Mouse (Mus musculus): ENCODE measurements around the gene Gm266. TPM values are rescaled to one million over a fixed set of nuclear protein-coding genes. Genes with fewer than 3 reads are reported as not detected.

Gm266 gene
- polyA plus RNA-seq, 1 experiment from 2014 or later: 0.52 TPM

DNA sequence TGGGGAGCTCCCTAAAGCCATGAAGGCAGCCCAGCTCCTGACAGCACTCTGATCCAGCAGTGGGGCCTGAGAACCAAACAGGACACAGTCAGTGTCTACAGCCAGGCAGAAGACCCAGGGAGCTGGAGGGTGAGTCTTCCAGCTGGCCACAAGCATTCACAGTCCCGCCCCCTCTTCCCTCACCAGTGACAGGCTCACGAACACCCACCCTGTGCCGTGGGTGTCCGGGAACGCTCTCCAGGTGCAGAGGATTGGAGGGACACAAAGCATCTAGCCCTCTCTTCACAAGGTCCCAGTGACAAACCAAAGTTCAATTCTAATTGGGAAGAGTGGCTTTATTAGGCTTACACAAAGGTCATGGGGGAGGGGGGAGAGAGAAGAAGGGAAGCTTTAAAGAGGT, 34.2 kb upstream of the Gm266 start:
- H3K4me3 ChIP-seq (ENCODE audit: low read depth, low read length): no peak overlapping the region
- no peaks in the 10 kb centered on the region for H3K36me3 ChIP-seq (ENCODE audit: control insufficient read depth, insufficient read depth)
- WGBS (ENCODE audit: insufficient replicate concordance): 84% methylated on average over 5 of the region's 5 CpGs
- no peak overlapping the region for H3K9ac ChIP-seq (ENCODE audit: low read depth, low read length)
- ATAC-seq (ENCODE audit: low read depth): no peak
- H3K27ac ChIP-seq (ENCODE audit: low read length): peak overlapping the region; percentile 97; the same call in 1 of the 2 replicates
- no peaks in the 10 kb centered on the region; the same call in 1 of the 2 replicates for H3K9me3 ChIP-seq (replicated peaks; ENCODE audit: control insufficient read depth, low read length)
- no peaks in the 10 kb centered on the region; the same call in 1 of the 2 replicates for H3K27me3 ChIP-seq (ENCODE audit: control insufficient read depth, insufficient read depth, low read depth, low read length)
- peaks cover 47% of the 10 kb centered on the region for H3K4me1 ChIP-seq (ENCODE audit: control insufficient read depth, low read depth, low read length)
- H3K4me2 ChIP-seq (ENCODE audit: low read depth, low read length): no peak overlapping the region

DNA sequence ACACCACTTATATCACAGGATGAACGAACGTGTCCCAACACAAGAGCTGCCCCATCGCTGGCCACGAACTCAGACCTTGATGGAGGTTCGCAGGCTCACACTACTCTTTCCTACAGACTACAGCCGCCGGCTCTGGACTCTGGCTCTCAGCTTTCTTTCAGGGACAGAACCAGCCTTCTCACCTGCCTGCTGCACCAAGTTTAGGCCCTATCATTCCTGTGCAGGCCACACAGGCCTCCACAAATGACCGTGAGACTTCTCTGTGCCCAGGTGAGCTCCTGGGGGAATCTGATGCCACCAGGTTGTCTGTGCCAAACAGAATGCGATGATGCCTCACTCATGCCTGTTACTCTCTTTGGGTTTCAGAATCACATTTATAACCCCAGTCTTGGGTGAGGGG, 32.8 kb upstream of the Gm266 start:
- H3K9ac ChIP-seq (ENCODE audit: low read depth, low read length): peak overlapping the region; percentile 67
- WGBS (ENCODE audit: insufficient replicate concordance): 56% methylated on average over 9 of the region's 9 CpGs
- H3K4me2 ChIP-seq (ENCODE audit: low read depth, low read length): peak overlapping the region; percentile 48
- peak; percentile 57 for ATAC-seq (ENCODE audit: low read depth)
- no peaks in the 10 kb centered on the region; the same call in 1 of the 2 replicates for H3K9me3 ChIP-seq (replicated peaks; ENCODE audit: control insufficient read depth, low read length)
- no peaks in the 10 kb centered on the region for H3K27me3 ChIP-seq (ENCODE audit: control insufficient read depth, insufficient read depth, low read depth, low read length)
- peak overlapping the region; percentile 97 for H3K27ac ChIP-seq (ENCODE audit: low read length)
- H3K4me1 ChIP-seq (ENCODE audit: control insufficient read depth, low read depth, low read length): peaks cover 52% of the 10 kb centered on the region
- no peaks in the 10 kb centered on the region for H3K36me3 ChIP-seq (ENCODE audit: control insufficient read depth, insufficient read depth)
- H3K4me3 ChIP-seq (ENCODE audit: low read depth, low read length): peak overlapping the region; percentile 37

DNA sequence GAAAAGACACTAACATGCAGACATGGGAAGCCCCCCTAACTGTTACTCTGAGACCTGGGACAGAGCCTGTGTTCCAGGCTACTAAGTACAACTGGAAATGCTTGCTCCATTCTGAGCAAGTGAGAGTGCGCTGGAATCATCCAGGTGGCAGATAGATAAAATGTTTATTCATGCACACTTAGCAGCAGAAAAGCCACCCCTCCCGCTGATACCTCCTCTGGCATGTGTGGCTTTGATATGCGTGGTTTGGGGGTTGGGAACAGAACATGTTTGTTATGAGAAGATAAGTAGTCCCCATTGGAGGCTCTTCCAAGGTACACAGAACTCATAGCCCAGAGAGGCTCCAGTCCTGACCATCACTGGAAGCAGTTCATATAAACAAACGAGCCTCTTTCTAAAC, 32.3 kb upstream of the Gm266 start:
- WGBS (ENCODE audit: insufficient replicate concordance): 20% methylated on average over 4 of the region's 4 CpGs
- Histone ChIP-seq H3K4me1 (ENCODE audit: control insufficient read depth, low read depth, low read length) (peaks cover 52% of the 10 kb centered on the region), H3K36me3 (ENCODE audit: control insufficient read depth, insufficient read depth) (no peaks in the 10 kb centered on the region), H3K4me3 (ENCODE audit: low read depth, low read length) (peak overlapping the region; percentile 37), H3K9ac (ENCODE audit: low read depth, low read length) (peak overlapping the region; percentile 67), H3K27ac (ENCODE audit: low read length) (peak overlapping the region; percentile 97), H3K9me3 (replicated peaks; ENCODE audit: control insufficient read depth, low read length) (no peaks in the 10 kb centered on the region; the same call in 1 of the 2 replicates), H3K27me3 (ENCODE audit: control insufficient read depth, insufficient read depth, low read depth, low read length) (no peaks in the 10 kb centered on the region), H3K4me2 (ENCODE audit: low read depth, low read length) (peak overlapping the region; percentile 61)
- peak; percentile 91 for ATAC-seq (ENCODE audit: low read depth)

- Histone ChIP-seq H3K27me3 (ENCODE audit: control insufficient read depth, insufficient read depth, low read depth, low read length) (no peaks in the 10 kb centered on the region), H3K9ac (ENCODE audit: low read depth, low read length) (peak overlapping the region; percentile 55), H3K4me1 (ENCODE audit: control insufficient read depth, low read depth, low read length) (peaks cover 52% of the 10 kb centered on the region), H3K27ac (ENCODE audit: low read length) (peak overlapping the region; percentile 97), H3K4me2 (ENCODE audit: low read depth, low read length) (peak overlapping the region; percentile 61), H3K36me3 (ENCODE audit: control insufficient read depth, insufficient read depth) (no peaks in the 10 kb centered on the region), H3K4me3 (ENCODE audit: low read depth, low read length) (no peak overlapping the region), H3K9me3 (replicated peaks; ENCODE audit: control insufficient read depth, low read length) (no peaks in the 10 kb centered on the region)
- ATAC-seq (ENCODE audit: low read depth): peak; percentile 76
- 29% methylated on average over 6 of the region's 6 CpGs for WGBS (ENCODE audit: insufficient replicate concordance)
These were observed 31.2 kb upstream of the Gm266 start for GRCm38 (mm10) chr12:111516826-111517225.

- H3K4me2 ChIP-seq (ENCODE audit: low read depth, low read length): peak overlapping the region; percentile 19
- H3K9ac ChIP-seq (ENCODE audit: low read depth, low read length): peak overlapping the region; percentile 50
- peak overlapping the region; percentile 97 for H3K27ac ChIP-seq (ENCODE audit: low read length)
- H3K36me3 ChIP-seq (ENCODE audit: control insufficient read depth, insufficient read depth): no peaks in the 10 kb centered on the region
- 80% methylated on average over 5 of the region's 5 CpGs for WGBS (ENCODE audit: insufficient replicate concordance)
- H3K4me1 ChIP-seq (ENCODE audit: control insufficient read depth, low read depth, low read length): peaks cover 52% of the 10 kb centered on the region
- no peak overlapping the region for H3K4me3 ChIP-seq (ENCODE audit: low read depth, low read length)
- no peaks in the 10 kb centered on the region for H3K27me3 ChIP-seq (ENCODE audit: control insufficient read depth, insufficient read depth, low read depth, low read length)
- peak; percentile 13 for ATAC-seq (ENCODE audit: low read depth)
- no peaks in the 10 kb centered on the region for H3K9me3 ChIP-seq (replicated peaks; ENCODE audit: control insufficient read depth, low read length)
These were observed 30.3 kb upstream of the Gm266 start for GRCm38 (mm10) chr12:111515920-111516319.

- Histone ChIP-seq H3K9ac (ENCODE audit: low read depth, low read length) (peak overlapping the region; percentile 8), H3K4me3 (ENCODE audit: low read depth, low read length) (peak overlapping the region; percentile 47), H3K27me3 (ENCODE audit: control insufficient read depth, insufficient read depth, low read depth, low read length) (no peaks in the 10 kb centered on the region), H3K4me1 (ENCODE audit: control insufficient read depth, low read depth, low read length) (peaks cover 51% of the 10 kb centered on the region), H3K9me3 (replicated peaks; ENCODE audit: control insufficient read depth, low read length) (no peaks in the 10 kb centered on the region), H3K36me3 (ENCODE audit: control insufficient read depth, insufficient read depth) (no peaks in the 10 kb centered on the region), H3K4me2 (ENCODE audit: low read depth, low read length) (peak overlapping the region; percentile 45), H3K27ac (ENCODE audit: low read length) (peak overlapping the region; percentile 97)
- WGBS (ENCODE audit: insufficient replicate concordance): 53% methylated on average over 7 of the region's 7 CpGs
- no peak for ATAC-seq (ENCODE audit: low read depth)
These were observed 29.4 kb upstream of the Gm266 start for GRCm38 (mm10) chr12:111514874-111515649.

GRCm38 (mm10) chr12:111514231-111514792, 28.7 kb upstream of the Gm266 start:
- Histone ChIP-seq H3K27ac (ENCODE audit: low read length) (peak overlapping the region; percentile 58), H3K4me1 (ENCODE audit: control insufficient read depth, low read depth, low read length) (peaks cover 43% of the 10 kb centered on the region), H3K4me2 (ENCODE audit: low read depth, low read length) (peak overlapping the region; percentile 45), H3K27me3 (ENCODE audit: control insufficient read depth, insufficient read depth, low read depth, low read length) (no peaks in the 10 kb centered on the region), H3K9ac (ENCODE audit: low read depth, low read length) (peak overlapping the region; percentile 8), H3K9me3 (replicated peaks; ENCODE audit: control insufficient read depth, low read length) (no peaks in the 10 kb centered on the region), H3K4me3 (ENCODE audit: low read depth, low read length) (peak overlapping the region; percentile 47), H3K36me3 (ENCODE audit: control insufficient read depth, insufficient read depth) (no peaks in the 10 kb centered on the region)
- 68% methylated on average over 7 of the region's 7 CpGs for WGBS (ENCODE audit: insufficient replicate concordance)
- no peak for ATAC-seq (ENCODE audit: low read depth)

DNA sequence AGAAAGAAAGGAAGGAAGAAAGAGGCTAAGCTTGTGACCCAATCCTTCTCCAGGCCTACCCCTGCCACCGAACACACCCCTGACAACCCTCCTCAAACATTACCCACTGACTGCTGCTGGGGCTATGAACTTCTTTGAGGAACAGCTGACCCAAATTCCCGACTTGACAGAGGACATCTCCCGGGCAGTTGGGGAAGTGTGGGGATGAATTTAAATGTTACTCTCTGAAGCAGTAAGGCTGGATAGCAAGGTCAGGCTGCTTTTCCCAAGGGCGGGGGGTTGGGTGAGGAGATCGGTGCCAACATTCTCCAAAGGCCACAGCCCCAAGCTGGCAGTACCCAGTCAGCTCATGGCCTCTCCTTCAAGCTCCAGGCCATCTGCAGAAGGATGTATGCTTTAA, 28.1 kb upstream of the Gm266 start:
- Histone ChIP-seq H3K27me3 (ENCODE audit: control insufficient read depth, insufficient read depth, low read depth, low read length) (no peaks in the 10 kb centered on the region), H3K9me3 (replicated peaks; ENCODE audit: control insufficient read depth, low read length) (no peaks in the 10 kb centered on the region), H3K4me3 (ENCODE audit: low read depth, low read length) (no peak overlapping the region), H3K4me2 (ENCODE audit: low read depth, low read length) (no peak overlapping the region), H3K36me3 (ENCODE audit: control insufficient read depth, insufficient read depth) (no peaks in the 10 kb centered on the region), H3K9ac (ENCODE audit: low read depth, low read length) (no peak overlapping the region), H3K4me1 (ENCODE audit: control insufficient read depth, low read depth, low read length) (peaks cover 42% of the 10 kb centered on the region), H3K27ac (ENCODE audit: low read length) (no peak overlapping the region)
- WGBS (ENCODE audit: insufficient replicate concordance): 76% methylated on average over 5 of the region's 5 CpGs
- no peak for ATAC-seq (ENCODE audit: low read depth)

DNA sequence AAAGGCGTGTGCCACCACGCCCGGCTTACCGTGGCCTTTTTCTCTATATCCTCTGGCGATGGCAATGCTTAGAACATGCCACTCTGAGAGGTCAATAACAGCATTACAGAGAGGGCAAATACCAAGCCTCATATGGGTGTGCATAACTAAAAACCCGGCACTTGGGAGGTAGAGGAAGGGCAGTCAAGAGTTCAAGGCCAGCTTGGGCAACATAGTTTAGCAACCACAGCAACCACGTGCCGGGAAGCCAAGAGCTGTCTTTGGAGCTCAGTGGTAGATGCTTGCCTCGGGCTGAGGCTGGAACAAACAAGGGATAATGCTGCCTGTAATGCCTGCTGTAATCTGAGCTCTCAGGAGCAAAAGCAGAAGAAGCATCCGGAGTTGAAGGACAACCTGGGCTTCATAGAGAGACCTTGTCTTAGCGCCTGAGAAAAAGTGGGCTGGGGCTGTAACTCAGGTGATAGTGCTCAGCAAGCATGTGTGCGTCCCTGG, 27.0 kb upstream of the Gm266 start:
- Histone ChIP-seq H3K4me2 (ENCODE audit: low read depth, low read length) (no peak overlapping the region), H3K4me1 (ENCODE audit: control insufficient read depth, low read depth, low read length) (peaks cover 43% of the 10 kb centered on the region), H3K36me3 (ENCODE audit: control insufficient read depth, insufficient read depth) (no peaks in the 10 kb centered on the region), H3K4me3 (ENCODE audit: low read depth, low read length) (no peak overlapping the region), H3K9ac (ENCODE audit: low read depth, low read length) (no peak overlapping the region), H3K27ac (ENCODE audit: low read length) (no peak overlapping the region), H3K27me3 (ENCODE audit: control insufficient read depth, insufficient read depth, low read depth, low read length) (no peaks in the 10 kb centered on the region), H3K9me3 (replicated peaks; ENCODE audit: control insufficient read depth, low read length) (no peaks in the 10 kb centered on the region)
- ATAC-seq (ENCODE audit: low read depth): no peak
- 79% methylated on average over 12 of the region's 12 CpGs for WGBS (ENCODE audit: insufficient replicate concordance)

All from liver, embryonic 16.5 days (tissue).